Mouse (Mus musculus) lung, postnatal 0 days (tissue): ENCODE data around the gene Sh3glb1.

ENCODE experiments used
- CTCF ChIP-seq: IDR thresholded peaks from 2 replicates; pipeline ENCODE4 v1.5.1; 2016; ENCODE audit warnings: antibody characterized with exemption, mild to moderate bottlenecking
- EP300 ChIP-seq: IDR thresholded peaks from 2 replicates; pipeline ENCODE4 v1.6.1; 2016; ENCODE audit warnings: antibody characterized with exemption, mild to moderate bottlenecking, control low read depth

- TF ChIP-seq CTCF (no peak), EP300 (no peak)
Observed at GRCm38 (mm10) chr3:144676249-144676648, 43.9 kb downstream of the Sh3glb1 start.
